Mouse (Mus musculus) hindbrain, embryonic 11.5 days (tissue): ENCODE results near the gene Hs6st1. TPM values are rescaled to one million over a fixed set of nuclear protein-coding genes. Genes with fewer than 3 reads are reported as not detected.

ENCODE experiments used
- ATAC-seq: fragments of 200-750 bp; cut with Nextera tagmentation; 2 replicates; pipeline ENCODE4 v1.8.0; 2017; ENCODE audit warnings: mild to moderate bottlenecking, moderate TSS enrichment, moderate library complexity; ENCODE audit not compliant: low FRiP score
- DNase-seq: peaks from one replicate; pipeline ENCODE4 v3.0.0-alpha.2; 2015; ENCODE audit warnings: low spot score
- H3K27ac ChIP-seq: fragments of 300-500 bp; sonication (generic); 2 replicates; pipeline ENCODE4 v1.5.1; 2014; ENCODE audit warnings: mild to moderate bottlenecking, low read depth, low read length
- H3K27me3 ChIP-seq: fragments of 300-500 bp; sonication (generic); 2 replicates; pipeline ENCODE4 v1.6.1; 2014; ENCODE audit warnings: mild to moderate bottlenecking, low read length, moderate library complexity, mixed read lengths; ENCODE audit not compliant: control insufficient read depth, insufficient read depth
- H3K36me3 ChIP-seq: fragments of 300-500 bp; sonication (generic); 2 replicates; pipeline ENCODE4 v1.6.1; 2014; ENCODE audit warnings: mild to moderate bottlenecking, low read length, moderate library complexity, mixed read lengths; ENCODE audit not compliant: control insufficient read depth, insufficient read depth
- H3K4me1 ChIP-seq: fragments of 300-500 bp; sonication (generic); replicated peaks from 2 replicates; pipeline ENCODE4 v1.6.1; 2014; ENCODE audit warnings: low read length, mixed read lengths; ENCODE audit not compliant: control insufficient read depth, insufficient read depth
- H3K4me2 ChIP-seq: fragments of 300-500 bp; sonication (generic); replicated peaks from 2 replicates; pipeline ENCODE4 v1.6.1; 2014; ENCODE audit warnings: mild to moderate bottlenecking, low read depth, low read length
- H3K4me3 ChIP-seq: fragments of 300-500 bp; sonication (generic); 2 replicates; pipeline ENCODE4 v1.5.1; 2014; ENCODE audit warnings: low read depth, low read length
- H3K9ac ChIP-seq: fragments of 300-500 bp; sonication (generic); 2 replicates; pipeline ENCODE4 v1.6.1; 2014; ENCODE audit warnings: low read depth, low read length
- H3K9me3 ChIP-seq: fragments of 300-500 bp; sonication (generic); 2 replicates; pipeline ENCODE4 v1.6.1; 2016; ENCODE audit warnings: low read length; ENCODE audit not compliant: control insufficient read depth
- WGBS: fragments of 180-500 bp; shearing (Covaris S2); extraction: QIAGEN DNeasy Blood & Tissue Kit; methylation state at CpG from one replicate; pipeline ENCODE4 v1.1.7; 2014; 5-methylcytosine and 5-hydroxymethylcytosine counted together
- polyA plus RNA-seq: library from polyadenylated mRNA; unstranded; fragments of >200 nt; fragmentation: Nextera tagmentation; extraction: Ambion mirVana; gene quantifications from 2 replicates; pipeline ENCODE4 v1.2.1, GENCODE M21; 2014

Hs6st1 gene
- polyA plus RNA-seq, 1 experiment from 2014 or later: 10.7 TPM

DNA sequence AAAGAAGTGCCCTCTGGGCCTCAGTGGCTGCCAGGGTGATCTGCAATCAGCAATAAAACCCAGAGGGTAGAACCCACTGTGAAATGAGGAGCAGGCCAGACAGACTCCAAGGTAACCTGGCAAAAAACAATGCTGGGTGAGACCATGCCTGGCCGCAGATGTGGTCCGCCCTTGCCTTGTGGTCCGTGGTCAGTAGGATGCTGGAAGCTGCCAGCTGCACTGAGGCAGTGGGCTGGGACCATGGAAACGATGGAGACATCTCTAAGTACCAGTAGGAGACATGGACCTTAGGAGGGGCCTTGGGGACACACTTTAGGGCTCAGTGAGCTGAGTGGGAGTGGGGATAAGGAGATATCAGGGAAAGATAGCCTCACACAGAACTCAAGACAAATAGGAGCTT lies 64.0 kb downstream of the Hs6st1 start:
- 69% methylated on average over 4 of the region's 4 CpGs for WGBS
- Histone ChIP-seq H3K36me3 (no peaks in the 10 kb centered on the region), H3K9ac (no peak overlapping the region), H3K9me3 (no peaks in the 10 kb centered on the region), H3K4me2 (no peak overlapping the region), H3K27me3 (no peaks in the 10 kb centered on the region), H3K4me3 (no peak overlapping the region), H3K27ac (no peak overlapping the region), H3K4me1 (no peaks in the 10 kb centered on the region)
- ATAC-seq (no peak), DNase-seq (no peak)

- H3K9me3 ChIP-seq: no peaks in the 10 kb centered on the region
- no peaks in the 10 kb centered on the region for H3K36me3 ChIP-seq
- H3K27ac ChIP-seq: no peak overlapping the region
- H3K4me2 ChIP-seq: no peak overlapping the region
- DNase-seq: no peak
- no peak overlapping the region for H3K9ac ChIP-seq
- ATAC-seq: no peak
- no peak overlapping the region for H3K4me3 ChIP-seq
- H3K4me1 ChIP-seq: no peaks in the 10 kb centered on the region
- 83% methylated on average over 8 of the region's 8 CpGs for WGBS
- no peaks in the 10 kb centered on the region for H3K27me3 ChIP-seq
Observed at GRCm38 (mm10) chr1:36133041-36133440, 64.8 kb downstream of the Hs6st1 start.

- Histone ChIP-seq H3K9ac (no peak overlapping the region), H3K27ac (no peak overlapping the region), H3K4me3 (no peak overlapping the region), H3K4me2 (no peak overlapping the region), H3K36me3 (no peaks in the 10 kb centered on the region), H3K4me1 (no peaks in the 10 kb centered on the region), H3K27me3 (no peaks in the 10 kb centered on the region), H3K9me3 (no peaks in the 10 kb centered on the region)
- ATAC-seq (no peak), DNase-seq (no peak)
- WGBS: 81% methylated on average over 3 of the region's 3 CpGs
Observed at GRCm38 (mm10) chr1:36133647-36134046, 65.4 kb downstream of the Hs6st1 start.

DNA sequence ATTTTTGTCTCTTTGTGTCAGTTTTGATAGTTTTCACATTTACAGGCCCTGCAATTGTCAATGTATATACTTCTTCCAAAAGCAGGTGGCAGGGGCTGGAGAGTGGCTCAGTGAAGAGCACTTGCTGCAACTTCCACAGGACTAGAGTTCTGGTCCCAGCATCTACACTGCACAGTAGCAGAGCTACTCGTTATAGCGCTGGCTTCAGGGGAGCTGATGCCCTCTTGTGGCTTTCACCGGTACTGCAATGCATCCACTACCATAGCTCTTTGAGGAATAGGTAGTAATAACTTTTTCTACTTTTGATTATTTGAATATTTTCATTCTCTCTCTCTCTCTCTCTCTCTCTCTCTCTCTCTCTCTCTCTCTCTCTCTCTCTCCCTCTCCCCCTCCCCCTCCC lies 66.4 kb downstream of the Hs6st1 start:
- Histone ChIP-seq H3K4me1 (no peaks in the 10 kb centered on the region), H3K9ac (no peak overlapping the region), H3K36me3 (no peaks in the 10 kb centered on the region), H3K9me3 (no peaks in the 10 kb centered on the region), H3K4me3 (no peak overlapping the region), H3K4me2 (no peak overlapping the region), H3K27ac (no peak overlapping the region), H3K27me3 (no peaks in the 10 kb centered on the region)
- peak; percentile 68; the same call in 1 of the 2 replicates for ATAC-seq
- DNase-seq: peak; percentile 86
- 0% methylated on average over 3 of the region's 3 CpGs for WGBS

DNA sequence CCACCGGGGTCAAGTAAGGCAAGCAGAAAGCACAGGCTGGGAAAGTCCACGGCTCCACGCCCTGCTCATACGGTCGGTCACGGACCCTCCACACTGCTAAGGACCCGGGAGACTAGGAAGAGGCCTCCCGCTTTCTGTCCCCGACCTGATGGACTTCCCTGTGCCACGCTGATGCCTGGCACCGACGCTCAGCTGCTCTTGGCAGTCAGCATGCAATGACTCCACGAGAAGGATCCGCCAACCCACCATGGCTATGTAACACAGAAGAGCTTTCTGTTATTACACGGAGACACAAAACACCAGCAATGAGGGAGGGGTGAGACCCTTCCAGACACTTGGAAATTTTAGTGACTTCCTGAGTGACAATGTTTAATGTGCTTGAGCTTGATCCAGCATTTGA lies 72.1 kb downstream of the Hs6st1 start:
- Histone ChIP-seq H3K4me1 (no peaks in the 10 kb centered on the region), H3K36me3 (peaks cover 7% of the 10 kb centered on the region; the same call in 1 of the 2 replicates), H3K4me2 (no peak overlapping the region), H3K9me3 (no peaks in the 10 kb centered on the region), H3K27ac (no peak overlapping the region), H3K9ac (no peak overlapping the region), H3K27me3 (no peaks in the 10 kb centered on the region), H3K4me3 (no peak overlapping the region)
- ATAC-seq: no peak
- DNase-seq: no peak
- WGBS: 92% methylated on average over 15 of the region's 15 CpGs

DNA sequence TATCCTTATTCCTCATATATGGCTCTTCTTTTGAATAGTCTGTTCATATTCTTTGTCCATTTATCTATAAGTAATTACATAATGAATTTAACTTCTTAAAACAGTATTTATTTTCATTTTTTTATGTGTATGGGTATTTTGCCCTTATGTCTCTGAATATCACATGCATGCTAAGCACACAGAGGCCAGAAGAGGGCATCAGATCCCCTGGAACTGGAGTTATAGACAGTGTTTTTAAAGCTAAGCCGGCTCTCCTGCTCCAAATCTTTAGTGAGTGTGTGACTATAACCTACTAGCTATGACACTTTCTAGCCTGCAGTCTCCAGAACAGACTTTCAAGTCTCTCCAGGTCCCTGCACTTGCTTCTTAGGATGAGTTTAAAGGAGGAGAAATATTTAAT lies 76.8 kb downstream of the Hs6st1 start:
- H3K4me3 ChIP-seq: no peak overlapping the region
- H3K36me3 ChIP-seq: peaks cover 9% of the 10 kb centered on the region; the same call in 1 of the 2 replicates
- 48% methylated on average over 1 of the region's 1 CpGs for WGBS
- ATAC-seq: no peak
- H3K9me3 ChIP-seq: no peaks in the 10 kb centered on the region
- no peak overlapping the region for H3K4me2 ChIP-seq
- H3K9ac ChIP-seq: no peak overlapping the region
- no peaks in the 10 kb centered on the region for H3K27me3 ChIP-seq
- H3K4me1 ChIP-seq: no peaks in the 10 kb centered on the region
- no peak overlapping the region for H3K27ac ChIP-seq
- peak; percentile 38 for DNase-seq

- H3K27ac ChIP-seq: no peak overlapping the region
- H3K4me3 ChIP-seq: no peak overlapping the region
Observed at GRCm38 (mm10) chr1:36148809-36149208, 80.6 kb downstream of the Hs6st1 start.

GRCm38 (mm10) chr1:36149411-36149810 lies 81.2 kb downstream of the Hs6st1 start:
- Histone ChIP-seq H3K4me2 (no peak overlapping the region), H3K27ac (no peak overlapping the region), H3K27me3 (no peaks in the 10 kb centered on the region), H3K4me3 (no peak overlapping the region), H3K9me3 (no peaks in the 10 kb centered on the region), H3K9ac (no peak overlapping the region), H3K4me1 (no peaks in the 10 kb centered on the region), H3K36me3 (peaks cover 6% of the 10 kb centered on the region; the same call in 1 of the 2 replicates)
- DNase-seq (peak; percentile 24), ATAC-seq (no peak)
- WGBS: 83% methylated on average over 1 of the region's 1 CpGs

More at GRCm38 (mm10) chr1:36148809-36149208, 80.6 kb downstream of the Hs6st1 start:
- H3K4me2 ChIP-seq: no peak overlapping the region
- H3K36me3 ChIP-seq: peaks cover 9% of the 10 kb centered on the region; the same call in 1 of the 2 replicates
- ATAC-seq: no peak
- no peak for DNase-seq
- no peak overlapping the region for H3K9ac ChIP-seq
- H3K4me1 ChIP-seq: no peaks in the 10 kb centered on the region
- 70% methylated on average over 2 of the region's 2 CpGs for WGBS
- H3K27me3 ChIP-seq: no peaks in the 10 kb centered on the region
- no peaks in the 10 kb centered on the region for H3K9me3 ChIP-seq
